ENCODE assay signal across 16 mouse cellular contexts in the genomic region with DNA sequence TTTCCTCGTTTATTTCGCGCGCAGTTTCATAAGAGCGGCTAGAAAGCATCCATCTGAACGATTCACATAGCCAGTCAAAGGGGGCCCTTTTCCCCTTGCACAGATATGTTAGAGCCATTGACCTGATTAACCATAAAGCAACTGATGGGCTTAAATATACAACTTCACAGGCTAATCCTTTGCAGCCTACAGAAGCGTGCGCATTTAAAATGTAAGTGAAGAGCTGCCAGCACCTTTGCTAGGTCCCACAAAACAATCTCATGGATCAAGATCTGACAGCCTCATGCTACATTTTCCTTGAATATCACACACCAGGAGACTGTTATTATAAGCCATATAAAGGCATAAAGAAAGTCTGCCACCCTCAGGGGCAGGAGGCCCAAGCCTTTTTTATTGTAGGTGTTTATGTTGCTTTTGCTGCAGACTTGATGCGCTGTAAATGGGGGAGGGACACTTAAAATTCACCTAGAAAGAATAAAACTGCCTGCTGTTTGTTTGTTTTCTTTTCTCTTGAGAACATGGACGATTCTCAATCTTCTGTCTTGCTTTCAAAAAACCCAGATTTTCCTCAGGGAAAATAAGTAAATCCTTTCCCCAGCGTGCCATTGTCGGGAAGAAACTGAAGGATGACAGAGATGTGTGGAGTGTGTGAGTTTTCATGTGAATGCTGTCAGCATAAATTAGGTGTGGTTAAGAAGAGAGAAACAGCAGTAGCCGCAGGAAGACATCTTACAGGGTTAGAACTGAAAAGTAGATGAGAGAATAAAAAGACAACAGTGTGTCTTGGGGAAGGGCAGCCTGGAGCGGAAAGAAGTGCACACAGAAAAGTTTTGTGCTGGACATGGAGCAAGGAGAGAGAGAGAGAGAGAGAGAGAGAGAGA.
A peak's percentile ranks its signal among the peaks of the same experiment; 100 is the strongest.
DNase-seq lines count a peak whose midpoint lies in the region; ATAC-seq and TF ChIP-seq lines count a peak whose summit lies in the region.
"Had no signal": no experiment of that assay in that cellular context is flagged by ENCODE, and none has a peak within 500 bp of the region (broad histone marks: within the 10 kb centered on the region; RNA-seq: fewer than 3 reads in every experiment).

No protein-coding gene starts in this region.

- WGBS in embryonic facial prominence, embryonic 14.5 days, result 59% methylated on average over 14 of the region's 14 CpGs
- whole genome bisulfite sequencing in forebrain, embryonic 15.5 days, result 17% methylated on average over 14 of the region's 14 CpGs
- 20% methylated on average over 14 of the region's 14 CpGs for WGBS in midbrain, postnatal 0 days

- peaks cover 3% of the 10 kb centered on the region; the same call in 1 of the 2 replicates for H3K4me1 ChIP-seq in embryonic facial prominence, embryonic 14.5 days (ENCODE audit: control insufficient read depth, insufficient read depth, low read length)
- peaks cover 10% of the 10 kb centered on the region for H3K4me1 ChIP-seq in forebrain, embryonic 15.5 days
- H3K4me1 ChIP-seq in midbrain, postnatal 0 days (ENCODE audit: insufficient read depth, low read length), result peaks cover 4% of the 10 kb centered on the region; the same call in 1 of the 2 replicates
- H3K4me1 ChIP-seq: heart, embryonic 12.5 days; liver, embryonic 12.5 days; stomach, embryonic 15.5 days had no signal

- H3K4me2 ChIP-seq in embryonic facial prominence, embryonic 14.5 days (ENCODE audit: low read depth, low read length), result no peak overlapping the region
- H3K4me2 ChIP-seq in forebrain, embryonic 15.5 days (replicated peaks), result peak overlapping the region; percentile 16
- H3K4me2 ChIP-seq in midbrain, postnatal 0 days (ENCODE audit: low read depth, low read length, poor library complexity, severe bottlenecking), result peak overlapping the region; percentile 20; the same call in 1 of the 2 replicates
- H3K4me2 ChIP-seq: heart, embryonic 12.5 days; liver, embryonic 12.5 days; stomach, embryonic 15.5 days had no signal

- H3K27me3 ChIP-seq in embryonic facial prominence, embryonic 14.5 days (replicated peaks; ENCODE audit: control insufficient read depth, insufficient read depth, low read length), result no peaks in the 10 kb centered on the region
- H3K27me3 ChIP-seq in forebrain, embryonic 15.5 days, result no peaks in the 10 kb centered on the region
- H3K27me3 ChIP-seq in midbrain, postnatal 0 days (ENCODE audit: insufficient read depth, low read length), result no peaks in the 10 kb centered on the region
- H3K27me3 ChIP-seq: heart, embryonic 12.5 days; liver, embryonic 12.5 days; stomach, embryonic 15.5 days had no signal

- ATAC-seq in embryonic facial prominence, embryonic 14.5 days (ENCODE audit: low read depth), result no peak
- ATAC-seq in forebrain, embryonic 15.5 days (replicated peaks), result peak; percentile 79
- ATAC-seq in midbrain, postnatal 0 days (ENCODE audit: low FRiP score), result peak; percentile 75
- ATAC-seq: activated CD4-positive, CD25-positive, alpha-beta regulatory T cell, adult 4 months; liver, embryonic 12.5 days had no signal

- no peaks in the 10 kb centered on the region for H3K36me3 ChIP-seq in embryonic facial prominence, embryonic 14.5 days (ENCODE audit: control insufficient read depth, insufficient read depth, low read length)
- no peaks in the 10 kb centered on the region for H3K36me3 ChIP-seq in forebrain, embryonic 15.5 days
- no peaks in the 10 kb centered on the region for H3K36me3 ChIP-seq in midbrain, postnatal 0 days (ENCODE audit: insufficient read depth, low read length)
- H3K36me3 ChIP-seq: heart, embryonic 12.5 days; liver, embryonic 12.5 days; stomach, embryonic 15.5 days had no signal

- H3K27ac ChIP-seq in embryonic facial prominence, embryonic 14.5 days (replicated peaks; ENCODE audit: low read depth, low read length), result no peak overlapping the region
- no peak overlapping the region for H3K27ac ChIP-seq in forebrain, embryonic 15.5 days (replicated peaks)
- no peak overlapping the region for H3K27ac ChIP-seq in midbrain, postnatal 0 days (ENCODE audit: low read depth, low read length)
- H3K27ac ChIP-seq: liver, embryonic 12.5 days; stomach, embryonic 15.5 days had no signal

- H3K4me3 ChIP-seq in embryonic facial prominence, embryonic 14.5 days (ENCODE audit: low read depth, low read length), result no peak overlapping the region
- no peak overlapping the region for H3K4me3 ChIP-seq in forebrain, embryonic 15.5 days
- no peak overlapping the region for H3K4me3 ChIP-seq in midbrain, postnatal 0 days (ENCODE audit: low read depth, low read length)
- H3K4me3 ChIP-seq: heart, embryonic 12.5 days; liver, embryonic 12.5 days; stomach, embryonic 15.5 days had no signal

- H3K9ac ChIP-seq in embryonic facial prominence, embryonic 14.5 days (ENCODE audit: low read depth, low read length), result no peak overlapping the region
- no peak overlapping the region for H3K9ac ChIP-seq in forebrain, embryonic 15.5 days (replicated peaks)
- no peak overlapping the region for H3K9ac ChIP-seq in midbrain, postnatal 0 days (replicated peaks; ENCODE audit: low read length, poor library complexity, severe bottlenecking)
- H3K9ac ChIP-seq: heart, embryonic 12.5 days; liver, embryonic 12.5 days; stomach, embryonic 15.5 days had no signal

- intact Hi-C loops in left cerebral cortex, postnatal 14 days (cut with DNase I), result no loop called here
- intact Hi-C loops in left cerebral cortex, postnatal 4 days (cut with DNase I), result no loop called here

- H3K9me3 ChIP-seq in embryonic facial prominence, embryonic 14.5 days (ENCODE audit: control insufficient read depth, low read length), result no peaks in the 10 kb centered on the region
- H3K9me3 ChIP-seq in forebrain, embryonic 15.5 days, result no peaks in the 10 kb centered on the region
- no peaks in the 10 kb centered on the region for H3K9me3 ChIP-seq in midbrain, postnatal 0 days (ENCODE audit: low read length)
- H3K9me3 ChIP-seq: heart, embryonic 12.5 days; liver, embryonic 12.5 days; stomach, embryonic 15.5 days had no signal

- peak; percentile 2 to 3 for DNase-seq in left cerebral cortex, postnatal 14 days (ENCODE audit: low spot score in 2 of 2)
- no peak for DNase-seq in left cerebral cortex, postnatal 4 days
- peak; percentile 23 for DNase-seq in embryonic facial prominence, embryonic 14.5 days (ENCODE audit: low spot score)
- DNase-seq in midbrain, postnatal 0 days (ENCODE audit: low spot score), result no peak
- no peak for DNase-seq in gastrocnemius, adult 8-10 months (ENCODE audit: low spot score in 2 of 2)
- no peak for DNase-seq in heart, adult 9 months (ENCODE audit: low spot score in 2 of 2)
- DNase-seq: cerebellum, adult 11 months; gastrocnemius, postnatal 25 days; kidney, adult 2 months; lung, postnatal 10 days; thymus, postnatal 25 days had no signal

- no peak for TF ChIP-seq CTCF in midbrain, postnatal 0 days (IDR thresholded peaks at IDR 0.05)

Comparison
In these comparisons a context has a peak if more than half of its experiments do, and no peak if none do; other contexts are left out.
1. DNase-seq: peak in left cerebral cortex, postnatal 14 days (2 of 2) and embryonic facial prominence, embryonic 14.5 days (single experiment); none in left cerebral cortex, postnatal 4 days (single experiment), midbrain, postnatal 0 days (single experiment), gastrocnemius, adult 8-10 months (0 of 2) and heart, adult 9 months (0 of 2).